Mouse (Mus musculus) heart, embryonic 10.5 days (tissue): Measurements from ENCODE around the gene Mok. TPM values are rescaled to one million over a fixed set of nuclear protein-coding genes. Genes with fewer than 3 reads are reported as not detected.

Experiments
- DNase-seq: peaks from one replicate; pipeline ENCODE4 v3.0.0-alpha.2; 2017; ENCODE audit warnings: low spot score
- H3K27ac ChIP-seq: fragments of 300-500 bp; sonication (generic); 2 replicates; pipeline ENCODE4 v1.5.1; 2016; ENCODE audit warnings: mild to moderate bottlenecking
- H3K27me3 ChIP-seq: fragments of 300-500 bp; sonication (generic); 2 replicates; pipeline ENCODE4 v1.6.1; 2016; ENCODE audit warnings: mild to moderate bottlenecking; ENCODE audit not compliant: poor library complexity, insufficient read depth, severe bottlenecking
- H3K36me3 ChIP-seq: fragments of 300-500 bp; sonication (generic); 2 replicates; pipeline ENCODE4 v1.6.1; 2016; ENCODE audit warnings: mild to moderate bottlenecking, moderate library complexity
- H3K4me1 ChIP-seq: fragments of 300-500 bp; sonication (generic); 2 replicates; pipeline ENCODE4 v1.6.1; 2016; ENCODE audit warnings: mild to moderate bottlenecking
- H3K4me3 ChIP-seq: fragments of 300-500 bp; sonication (generic); 2 replicates; pipeline ENCODE4 v1.5.1; 2016; ENCODE audit warnings: mild to moderate bottlenecking, moderate library complexity
- H3K9me3 ChIP-seq: fragments of 300-500 bp; sonication (generic); 2 replicates; pipeline ENCODE4 v1.6.1; 2016; ENCODE audit warnings: mild to moderate bottlenecking, moderate library complexity
- WGBS: fragments of 180-500 bp; shearing (Covaris S2); methylation state at CpG from one replicate; pipeline ENCODE4 v1.1.7; 2016; 5-methylcytosine and 5-hydroxymethylcytosine counted together
- polyA plus RNA-seq: library from polyadenylated mRNA; unstranded; fragments of >200 nt; fragmentation: Nextera tagmentation; extraction: Ambion mirVana; gene quantifications from 2 replicates; pipeline ENCODE4 v1.2.1, GENCODE M21; 2016

Mok gene
- polyA plus RNA-seq, 1 experiment from 2014 or later = 4.3 TPM

DNA sequence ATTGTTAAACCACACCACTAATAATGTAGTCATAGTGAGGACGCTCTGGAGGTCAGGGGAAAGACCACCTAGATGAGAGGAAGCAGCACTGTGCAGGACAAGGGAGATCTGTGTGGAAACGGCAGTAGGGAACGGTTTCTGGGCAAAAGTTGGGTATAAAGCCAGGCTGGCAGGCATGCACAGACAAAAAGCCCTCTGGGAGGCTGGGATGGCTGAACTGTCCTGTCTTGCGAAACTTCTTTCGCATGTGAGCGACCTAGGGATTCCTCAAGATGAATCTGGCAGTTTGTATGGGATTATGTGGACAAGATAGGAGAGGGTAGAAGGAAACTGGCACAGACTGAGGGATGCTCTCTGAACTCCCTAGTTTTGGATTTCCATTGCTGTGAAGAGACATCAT, 68.8 kb downstream of the Mok start:
- H3K9me3 ChIP-seq = no peaks in the 10 kb centered on the region

GRCm38 (mm10) chr12:110770479-110771247, 70.1 kb downstream of the Mok start:
- Histone ChIP-seq H3K4me1 (peaks cover 22% of the 10 kb centered on the region), H3K9me3 (no peaks in the 10 kb centered on the region), H3K36me3 (no peaks in the 10 kb centered on the region), H3K27ac (no peak overlapping the region), H3K27me3 (no peaks in the 10 kb centered on the region), H3K4me3 (no peak overlapping the region)
- 91% methylated on average over 10 of the region's 10 CpGs for WGBS
- DNase-seq = no peak

More for the DNA sequence above, 68.8 kb downstream of the Mok start:
- no peak overlapping the region for H3K27ac ChIP-seq
- DNase-seq = no peak
- H3K36me3 ChIP-seq = no peaks in the 10 kb centered on the region
- WGBS = 96% methylated on average over 6 of the region's 6 CpGs
- H3K4me1 ChIP-seq = peaks cover 29% of the 10 kb centered on the region
- no peaks in the 10 kb centered on the region for H3K27me3 ChIP-seq
- no peak overlapping the region for H3K4me3 ChIP-seq

DNA sequence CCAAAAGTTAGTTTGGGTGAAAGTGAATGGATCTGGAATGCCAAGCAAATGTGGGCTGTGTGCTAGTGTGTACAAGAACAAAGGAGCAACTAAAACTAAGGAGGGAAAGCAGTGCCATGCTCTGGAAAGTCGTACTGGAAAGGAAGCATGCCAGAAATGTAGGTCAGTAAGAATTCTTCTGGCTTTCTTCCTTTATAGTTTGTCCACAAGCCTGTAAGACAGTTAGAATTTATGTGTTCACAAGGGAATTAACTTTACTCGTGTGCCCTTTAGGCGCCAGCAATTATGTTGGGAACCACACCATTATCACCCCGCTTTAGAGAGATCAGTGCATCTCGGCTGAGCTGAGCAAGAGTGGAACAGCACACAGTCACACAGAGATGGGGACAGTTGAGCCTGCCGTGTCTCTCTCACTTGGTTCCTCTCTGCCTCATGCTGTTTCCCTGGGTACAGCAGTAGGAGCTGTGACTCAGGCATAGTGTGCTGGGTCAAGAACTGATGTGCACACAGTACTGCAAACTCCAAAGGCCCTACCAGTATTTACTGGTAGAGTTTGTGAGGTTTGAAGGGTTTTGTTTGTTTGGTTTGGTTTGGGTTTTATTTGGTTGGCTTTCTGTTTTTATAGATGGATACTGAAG, 71.0 kb downstream of the Mok start:
- WGBS = 70% methylated on average over 6 of the region's 6 CpGs
- Histone ChIP-seq H3K4me1 (peaks cover 19% of the 10 kb centered on the region), H3K27ac (no peak overlapping the region), H3K4me3 (no peak overlapping the region), H3K36me3 (no peaks in the 10 kb centered on the region), H3K9me3 (no peaks in the 10 kb centered on the region), H3K27me3 (no peaks in the 10 kb centered on the region)
- DNase-seq = no peak

- no peak for DNase-seq
- no peaks in the 10 kb centered on the region for H3K9me3 ChIP-seq
Observed at GRCm38 (mm10) chr12:110768562-110768961, 72.2 kb downstream of the Mok start.

DNA sequence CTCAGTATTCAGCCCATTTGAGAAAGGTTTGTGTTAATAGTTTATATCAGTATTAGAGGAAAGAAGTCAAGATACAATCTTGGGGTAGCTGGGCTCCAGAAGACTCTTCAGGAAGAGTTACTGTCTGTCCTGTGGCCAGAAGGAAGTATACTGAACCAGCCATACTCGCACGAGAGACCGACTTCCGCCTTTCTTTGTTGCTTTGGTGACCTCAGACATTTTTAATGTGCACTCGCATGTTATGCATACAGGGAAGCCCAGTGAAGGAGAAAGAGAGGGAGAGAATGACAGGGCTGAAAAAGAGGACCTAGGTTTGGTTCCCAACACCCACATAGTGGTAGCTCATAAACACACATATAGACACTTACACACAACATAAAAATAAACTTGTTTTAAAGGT, 76.2 kb downstream of the Mok start:
- 92% methylated on average over 5 of the region's 5 CpGs for WGBS
- Histone ChIP-seq H3K36me3 (no peaks in the 10 kb centered on the region), H3K9me3 (no peaks in the 10 kb centered on the region), H3K4me3 (no peak overlapping the region), H3K27ac (no peak overlapping the region), H3K27me3 (no peaks in the 10 kb centered on the region), H3K4me1 (peaks cover 10% of the 10 kb centered on the region; the same call in 1 of the 2 replicates)
- DNase-seq = no peak

More at GRCm38 (mm10) chr12:110768562-110768961, 72.2 kb downstream of the Mok start:
- no peak overlapping the region for H3K27ac ChIP-seq
- no peaks in the 10 kb centered on the region for H3K36me3 ChIP-seq
- peaks cover 19% of the 10 kb centered on the region for H3K4me1 ChIP-seq
- H3K27me3 ChIP-seq = no peaks in the 10 kb centered on the region
- no peak overlapping the region for H3K4me3 ChIP-seq

- Histone ChIP-seq H3K9me3 (no peaks in the 10 kb centered on the region), H3K4me1 (peaks cover 3% of the 10 kb centered on the region), H3K4me3 (no peak overlapping the region), H3K36me3 (no peaks in the 10 kb centered on the region), H3K27me3 (no peaks in the 10 kb centered on the region), H3K27ac (no peak overlapping the region)
- 87% methylated on average over 2 of the region's 2 CpGs for WGBS
- DNase-seq = no peak
Observed at GRCm38 (mm10) chr12:110762321-110762720, 78.4 kb downstream of the Mok start.

- Histone ChIP-seq H3K27ac (no peak overlapping the region), H3K4me1 (peaks cover 9% of the 10 kb centered on the region), H3K4me3 (no peak overlapping the region), H3K27me3 (no peaks in the 10 kb centered on the region), H3K9me3 (no peaks in the 10 kb centered on the region), H3K36me3 (peaks cover 20% of the 10 kb centered on the region)
- 94% methylated on average over 8 of the region's 8 CpGs for WGBS
- DNase-seq = no peak
Observed at GRCm38 (mm10) chr12:110758932-110759331, 81.8 kb downstream of the Mok start.

Other genes with a start within 250 kb of the Mok start
- gene Dync1h1, start 239.5 kb downstream of the Mok start, polyA plus RNA-seq = 49.9 and 51.6 TPM in 2 replicates
- 0.15 TPM in 1 of 2 replicates, not detected in the other for gene 1700001K19Rik, start 158.3 kb downstream of the Mok start, polyA plus RNA-seq
- 620 and 1,082 TPM in 2 replicates for gene Hsp90aa1, start 138.2 kb downstream of the Mok start, polyA plus RNA-seq
- 15.4 and 21.6 TPM in 2 replicates for gene Wdr20, start 103.0 kb downstream of the Mok start, polyA plus RNA-seq
- gene Zfp839, start 9.3 kb upstream of the Mok start, polyA plus RNA-seq = 4.6 and 6.1 TPM in 2 replicates
- gene Cinp, start 48.2 kb upstream of the Mok start, polyA plus RNA-seq = 83.6 and 94.5 TPM in 2 replicates
- gene Tecpr2, start 48.3 kb upstream of the Mok start, polyA plus RNA-seq = 3.9 and 4.1 TPM in 2 replicates
- gene Ankrd9, start 138.1 kb upstream of the Mok start, polyA plus RNA-seq = 14.8 and 19.1 TPM in 2 replicates
- 6.5 and 9.2 TPM in 2 replicates for gene Rcor1, start 198.4 kb upstream of the Mok start, polyA plus RNA-seq